In genomic region chr3:57511816-57512586, GRCm38 (mm10) we compare ENCODE assay signal across 9 mouse cellular contexts.
DNase-seq lines count a peak whose midpoint lies in the region; ATAC-seq lines count a peak whose summit lies in the region.
"Had no signal": no experiment of that assay in that cellular context is flagged by ENCODE, and none has a peak within 500 bp of the region (broad histone marks: within the 10 kb centered on the region; RNA-seq: fewer than 3 reads in every experiment).

No protein-coding gene starts in this region.

- H3K36me3 ChIP-seq in heart, embryonic 12.5 days = no peaks in the 10 kb centered on the region

- no peaks in the 10 kb centered on the region for H3K9me3 ChIP-seq in heart, embryonic 12.5 days (replicated peaks)

- H3K4me3 ChIP-seq in heart, embryonic 12.5 days = no peak overlapping the region

- no peak overlapping the region for H3K4me2 ChIP-seq in heart, embryonic 12.5 days

- intact Hi-C loops in heart, postnatal 36 days (cut with DNase I) = no loop called here

- no peaks in the 10 kb centered on the region for H3K27me3 ChIP-seq in heart, embryonic 12.5 days (replicated peaks)

- no peak overlapping the region for H3K9ac ChIP-seq in heart, embryonic 12.5 days
- H3K9ac ChIP-seq: liver, embryonic 14.5 days had no signal

- no peak for ATAC-seq in heart, embryonic 12.5 days (ENCODE audit: insufficient number of reproducible peaks, low FRiP score)
- no peak for ATAC-seq in activated CD4-positive, CD25-positive, alpha-beta regulatory T cell, adult 4 months
- no peak for ATAC-seq in inflammation-experienced regulatory T-cells, adult 6 months

- peaks cover 7% of the 10 kb centered on the region for H3K4me1 ChIP-seq in heart, embryonic 12.5 days (replicated peaks)

- H3K27ac ChIP-seq in heart, embryonic 12.5 days (ENCODE audit: poor library complexity, severe bottlenecking) = no peak overlapping the region
- H3K27ac ChIP-seq: liver, embryonic 14.5 days had no signal

- peak; percentile 58 for DNase-seq in heart, adult 8-10 months (ENCODE audit: low spot score)
- DNase-seq in urinary bladder, postnatal 14 days (ENCODE audit: low spot score) = peak; percentile 51
- DNase-seq in urinary bladder, adult 2 months (ENCODE audit: low spot score) = no peak
- DNase-seq in heart, postnatal 36 days = peak; percentile 45 to 58
- DNase-seq in spleen, postnatal 36 days (ENCODE audit: low spot score in 2 of 2) = no peak

- WGBS in heart, embryonic 12.5 days = 78% methylated on average over 18 of the region's 18 CpGs

Comparison
In these comparisons a context has a peak if more than half of its experiments do, and no peak if none do; other contexts are left out.
1. DNase-seq: peak in heart, adult 8-10 months (single experiment), urinary bladder, postnatal 14 days (single experiment) and heart, postnatal 36 days (2 of 2); none in urinary bladder, adult 2 months (single experiment) and spleen, postnatal 36 days (0 of 2).